Comparison of ENCODE assay signal across 9 mouse cellular contexts in the genomic region with DNA sequence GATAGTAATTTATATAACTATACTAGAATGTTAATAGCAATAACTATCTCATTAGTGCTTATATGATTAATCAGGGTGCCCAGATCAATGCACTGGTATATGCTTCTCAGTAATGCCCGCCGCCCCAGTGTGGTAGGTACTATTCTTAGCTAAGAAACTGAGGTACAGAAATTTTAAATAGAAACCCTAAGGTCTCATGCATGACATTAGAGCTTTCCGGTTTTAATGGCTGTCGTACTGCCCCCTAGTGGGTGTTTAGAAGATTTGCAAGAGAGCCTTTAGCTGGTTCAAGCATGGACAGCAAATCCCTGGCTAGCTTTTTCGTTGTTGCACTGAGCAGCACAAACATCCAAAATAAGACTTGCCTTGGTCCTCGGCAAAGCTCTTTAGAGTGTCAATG. TPM values are rescaled to one million over a fixed set of nuclear protein-coding genes. Genes with fewer than 3 reads are reported as not detected.
DNase-seq lines count a peak whose midpoint lies in the region; ATAC-seq lines count a peak whose summit lies in the region.
"Had no signal": no experiment of that assay in that cellular context is flagged by ENCODE, and none has a peak within 500 bp of the region (broad histone marks: within the 10 kb centered on the region; RNA-seq: fewer than 3 reads in every experiment).

No protein-coding gene starts in this region.

- no peaks in the 10 kb centered on the region for H3K27me3 ChIP-seq in midbrain, embryonic 15.5 days (replicated peaks)

- no peaks in the 10 kb centered on the region for H3K36me3 ChIP-seq in midbrain, embryonic 15.5 days (replicated peaks)

- no peak overlapping the region for H3K9ac ChIP-seq in midbrain, embryonic 15.5 days

- no peak overlapping the region for H3K4me3 ChIP-seq in midbrain, embryonic 15.5 days

- H3K9me3 ChIP-seq in midbrain, embryonic 15.5 days = no peaks in the 10 kb centered on the region

- ATAC-seq in midbrain, embryonic 15.5 days (replicated peaks) = peak; percentile 28; the same call in 1 of the 2 replicates
- ATAC-seq in inflammation-experienced regulatory T-cells, adult 6 months = no peak

- H3K4me2 ChIP-seq in midbrain, embryonic 15.5 days = no peak overlapping the region

- 16% methylated on average over 6 of the region's 6 CpGs for WGBS in midbrain, embryonic 15.5 days

- peaks cover 13% of the 10 kb centered on the region; the same call in 1 of the 2 replicates for H3K4me1 ChIP-seq in midbrain, embryonic 15.5 days

- peak; percentile 38 for DNase-seq in adrenal gland, adult 2 months
- DNase-seq in adrenal gland, adult 18-20 months (ENCODE audit: low spot score in 2 of 2) = no peak
- DNase-seq in right cerebral cortex, adult 18-20 months = peak; percentile 43
- DNase-seq in right cerebral cortex, postnatal 36 days (ENCODE audit: low spot score in 2 of 2) = no peak
- peak; percentile 84 for DNase-seq in embryo, embryonic 10 days (ENCODE audit: low spot score)
- peak; percentile 50 for DNase-seq in kidney, postnatal 10 days

- H3K27ac ChIP-seq in midbrain, embryonic 15.5 days = no peak overlapping the region

RNA-seq across cellular contexts. Expression of a gene that starts 2.3 kb away (rescaled TPM):
- under 1 TPM in 1 of 2 experiments, not detected in 1; 0.69 TPM for total RNA-seq in adrenal gland, adult 2 months (2021)
- not detected in 2 replicates for polyA plus RNA-seq in adrenal gland, adult 2 months (2012; rRNA removed)
- 1 to 10 TPM in 1 of 2 experiments, under 1 TPM in 1; 0.96 to 1.2 TPM for total RNA-seq in adrenal gland, adult 18-20 months (2021)
- 0.17 TPM in 1 of 2 replicates, not detected in the other for polyA plus RNA-seq in midbrain, embryonic 15.5 days (2015; fragmentation: Nextera tagmentation; extraction: Ambion mirVana)
- polyA plus RNA-seq in inflammation-experienced regulatory T-cells, adult 6 months (2017; shearing (Covaris generic)) = not detected

RNA-seq across cellular contexts. Expression of a gene that starts 14.4 kb away (rescaled TPM):
- not detected for total RNA-seq in adrenal gland, adult 2 months (2021)
- not detected in 2 replicates for polyA plus RNA-seq in adrenal gland, adult 2 months (2012; rRNA removed)
- total RNA-seq in adrenal gland, adult 18-20 months (2021) = not detected
- polyA plus RNA-seq in midbrain, embryonic 15.5 days (2015; fragmentation: Nextera tagmentation; extraction: Ambion mirVana) = not detected in 2 replicates
- polyA plus RNA-seq in inflammation-experienced regulatory T-cells, adult 6 months (2017; shearing (Covaris generic)) = not detected
- polyA plus RNA-seq: gonadal fat pad, adult 2 months had no signal

RNA-seq across cellular contexts. Expression of a gene that starts 43.0 kb away (rescaled TPM):
- total RNA-seq in adrenal gland, adult 2 months (2021) = 1 to 10 TPM; 5.5 to 9.2 TPM
- 4.4 and 6.0 TPM in 2 replicates for polyA plus RNA-seq in adrenal gland, adult 2 months (2012; rRNA removed)
- 10 to 100 TPM in 1 of 2 experiments, 1 to 10 TPM in 1; 5.5 to 26.0 TPM for total RNA-seq in adrenal gland, adult 18-20 months (2021)
- 0.18 TPM in 1 of 2 replicates, not detected in the other for polyA plus RNA-seq in midbrain, embryonic 15.5 days (2015; fragmentation: Nextera tagmentation; extraction: Ambion mirVana)
- not detected for polyA plus RNA-seq in inflammation-experienced regulatory T-cells, adult 6 months (2017; shearing (Covaris generic))

RNA-seq across cellular contexts. Expression of a gene that starts 56.1 kb away (rescaled TPM):
- 10 to 100 TPM in 1 of 2 experiments, 1 to 10 TPM in 1; 6.2 to 13.5 TPM for total RNA-seq in adrenal gland, adult 2 months (2021)
- 8.2 and 10.0 TPM in 2 replicates for polyA plus RNA-seq in adrenal gland, adult 2 months (2012; rRNA removed)
- total RNA-seq in adrenal gland, adult 18-20 months (2021) = 10 to 100 TPM in 1 of 2 experiments, 1 to 10 TPM in 1; 7.7 to 52.9 TPM
- 20.0 and 21.9 TPM in 2 replicates for polyA plus RNA-seq in midbrain, embryonic 15.5 days (2015; fragmentation: Nextera tagmentation; extraction: Ambion mirVana)
- not detected for polyA plus RNA-seq in inflammation-experienced regulatory T-cells, adult 6 months (2017; shearing (Covaris generic))

Comparison
In these comparisons a context has a peak if more than half of its experiments do, and no peak if none do; other contexts are left out.
1. DNase-seq: peak in adrenal gland, adult 2 months (single experiment), right cerebral cortex, adult 18-20 months (single experiment), embryo, embryonic 10 days (single experiment) and kidney, postnatal 10 days (single experiment); none in adrenal gland, adult 18-20 months (0 of 2) and right cerebral cortex, postnatal 36 days (0 of 2).